Mouse (Mus musculus): ENCODE measurements at regions not wholly inside any gene's neighbourhood (a gene's known extent, or its start where the extent isn't known, plus 50 kb on each side); places are given as distances from the start of the nearest gene placed in this dataset.

DNA sequence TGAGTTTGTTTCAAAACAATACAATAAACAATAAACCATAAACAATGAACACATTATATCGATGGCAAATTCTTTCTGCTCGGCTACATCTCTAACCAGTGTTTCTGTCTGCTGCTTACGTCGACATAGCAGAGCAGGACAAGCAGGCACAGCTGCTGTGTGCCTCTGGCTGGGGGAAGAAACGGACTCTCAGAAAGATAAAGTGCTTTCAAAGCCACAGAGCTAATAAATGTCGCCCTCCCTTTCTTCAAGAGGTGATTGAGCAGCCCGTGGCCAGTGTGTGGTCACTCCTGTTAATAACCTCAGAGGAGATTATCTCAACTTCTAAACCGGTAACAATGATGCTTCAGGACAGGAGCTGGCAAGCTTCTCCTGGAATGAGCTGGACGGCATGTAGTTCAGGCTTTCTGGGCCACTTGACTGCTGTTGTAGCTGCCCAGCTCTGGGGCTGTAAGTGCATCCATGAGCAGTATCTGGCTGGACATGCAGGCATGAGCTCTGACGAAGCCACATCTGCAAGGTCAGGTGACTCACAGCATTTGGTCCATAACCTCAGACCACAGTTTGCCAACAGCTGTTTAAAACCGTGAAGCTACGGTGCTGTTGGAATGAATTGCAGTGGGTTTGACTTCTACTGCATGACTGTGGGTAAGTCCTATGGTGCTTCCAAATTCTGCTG, 55.6 kb downstream of the Evx1 start:
- DNase-seq (ENCODE audit: low spot score in 2 of 2): no peak

DNA sequence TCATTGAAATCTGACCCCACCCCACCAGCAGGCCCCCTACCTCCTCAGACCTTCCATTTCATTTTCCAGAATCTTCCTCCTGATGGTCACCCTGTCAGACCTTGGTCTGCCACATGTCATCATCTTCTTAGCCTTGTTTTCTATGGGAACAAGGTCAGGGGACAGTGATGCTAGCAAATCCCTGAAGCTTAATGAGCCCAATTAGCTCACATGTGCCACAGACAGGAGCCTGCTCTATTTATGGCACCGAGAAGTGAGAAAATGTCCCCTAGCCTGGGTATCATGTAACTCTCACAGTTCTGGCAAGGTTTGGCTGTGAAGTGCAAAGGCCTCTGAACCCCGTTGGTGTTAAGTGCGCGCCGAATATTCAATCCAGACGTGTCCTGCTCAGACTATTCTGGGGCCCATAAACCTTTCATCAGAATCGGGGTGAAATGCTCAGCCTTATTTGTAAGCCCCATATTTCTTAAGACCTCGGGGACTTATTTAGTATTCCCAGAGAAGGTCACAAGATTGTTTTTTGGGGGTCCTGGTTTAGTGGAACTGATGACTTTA, 57.6 kb downstream of the Evx1 start:
- DNase-seq (ENCODE audit: low spot score in 2 of 2): no peak

DNA sequence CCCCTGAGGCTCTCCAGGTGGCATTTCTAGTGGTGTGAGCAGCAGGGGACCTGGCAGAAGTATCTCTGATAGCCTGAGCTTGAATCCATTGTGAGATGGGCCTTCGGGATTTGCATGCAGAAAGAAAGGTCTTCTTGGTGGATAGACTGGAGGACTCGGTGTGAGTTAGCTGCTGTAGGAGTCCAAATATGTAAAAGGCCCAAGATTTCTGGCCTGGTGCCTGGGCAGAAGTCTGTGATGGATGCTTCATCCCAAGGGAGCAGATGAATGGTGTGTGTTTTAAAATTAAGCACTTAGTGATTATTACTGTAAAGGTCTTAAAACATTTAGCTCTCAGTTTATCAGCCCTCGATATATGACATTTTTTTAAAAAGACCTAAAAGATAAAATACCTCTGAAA, 65.8 kb downstream of the Evx1 start:
- DNase-seq (ENCODE audit: low spot score in 2 of 2): no peak

DNA sequence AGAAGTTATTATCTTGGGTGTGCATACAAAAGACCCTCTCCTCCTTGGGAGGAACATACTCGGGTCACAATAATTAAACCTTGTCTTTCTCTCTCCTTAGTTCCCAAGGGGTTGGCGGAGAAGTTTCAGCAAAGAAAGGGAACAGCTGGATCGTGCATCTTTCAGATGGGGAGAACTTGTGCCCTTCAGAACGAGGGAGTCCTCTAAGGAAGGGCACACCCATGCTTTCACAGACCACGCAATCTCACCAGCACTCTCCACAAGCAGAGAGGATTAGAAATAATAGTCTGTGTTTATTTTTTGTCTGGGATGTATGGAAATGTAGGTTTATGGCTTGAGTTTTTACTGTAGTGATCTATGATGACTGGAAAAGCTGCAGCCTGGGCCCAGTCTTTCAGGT, 66.3 kb downstream of the Evx1 start:
- no peak for DNase-seq (ENCODE audit: low spot score in 2 of 2)

DNA sequence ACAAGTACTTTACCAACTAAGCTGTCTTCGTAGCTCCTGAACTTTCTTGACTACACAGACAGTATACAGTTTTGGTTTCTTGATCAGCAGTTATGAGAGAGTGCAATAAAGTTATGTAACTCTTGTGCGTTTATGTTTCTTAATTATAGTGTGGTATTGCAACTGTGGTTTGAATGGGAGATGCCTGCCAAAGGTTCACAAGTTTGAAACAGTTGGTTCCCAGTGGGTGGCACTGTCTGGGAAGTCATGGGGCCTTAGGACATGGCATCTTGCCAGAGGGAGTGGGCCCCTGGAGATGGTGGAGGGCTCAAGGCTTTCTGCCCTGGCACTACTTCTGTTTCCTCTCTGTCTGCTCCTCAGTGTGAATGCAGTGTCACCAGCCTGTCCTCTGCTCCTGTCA, 71.7 kb downstream of the Evx1 start:
- DNase-seq (ENCODE audit: low spot score in 2 of 2): no peak

DNA sequence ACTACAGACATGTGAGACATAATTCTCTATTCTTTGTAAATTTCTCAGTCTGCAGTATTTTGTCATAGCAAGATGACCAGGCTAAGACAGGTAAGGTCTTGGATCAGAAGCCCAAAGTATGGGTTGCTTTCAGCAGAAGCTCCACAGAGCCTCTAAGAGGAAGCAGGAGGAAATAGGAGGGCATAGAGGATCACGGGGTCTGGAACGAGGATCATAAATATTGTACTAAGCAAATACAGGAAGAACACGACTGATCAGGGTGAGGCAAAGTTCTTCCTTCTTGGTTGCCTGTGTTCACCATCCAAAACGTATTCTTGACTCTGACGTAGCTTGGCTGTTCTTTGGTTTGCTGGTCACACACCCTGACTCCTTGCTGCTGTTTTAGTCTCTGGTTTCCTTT, 88.1 kb downstream of the Evx1 start:
- no peak for DNase-seq (ENCODE audit: low spot score in 2 of 2)

DNA sequence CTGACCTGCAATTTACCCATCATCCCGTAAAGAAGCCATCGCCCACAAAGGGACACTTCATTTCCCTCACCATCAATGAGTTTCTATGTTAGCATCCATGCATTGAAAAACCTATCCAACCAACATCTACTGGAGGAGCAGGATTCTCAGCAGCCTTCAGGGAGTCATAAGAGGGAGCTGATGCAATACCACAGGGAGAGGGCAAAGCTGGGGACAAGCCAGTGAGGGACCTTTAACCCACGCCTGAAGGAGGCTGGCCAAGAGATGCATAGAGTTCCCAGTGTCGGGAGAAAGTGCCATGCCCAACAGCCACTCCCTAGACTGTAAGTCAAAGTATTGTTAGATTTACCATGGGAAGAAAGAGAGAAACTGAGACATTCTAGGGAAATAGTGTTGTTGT, 96.7 kb downstream of the Evx1 start:
- peak in 1 of 2 experiments; percentile 57 for DNase-seq (ENCODE audit: low spot score in 2 of 2)

DNA sequence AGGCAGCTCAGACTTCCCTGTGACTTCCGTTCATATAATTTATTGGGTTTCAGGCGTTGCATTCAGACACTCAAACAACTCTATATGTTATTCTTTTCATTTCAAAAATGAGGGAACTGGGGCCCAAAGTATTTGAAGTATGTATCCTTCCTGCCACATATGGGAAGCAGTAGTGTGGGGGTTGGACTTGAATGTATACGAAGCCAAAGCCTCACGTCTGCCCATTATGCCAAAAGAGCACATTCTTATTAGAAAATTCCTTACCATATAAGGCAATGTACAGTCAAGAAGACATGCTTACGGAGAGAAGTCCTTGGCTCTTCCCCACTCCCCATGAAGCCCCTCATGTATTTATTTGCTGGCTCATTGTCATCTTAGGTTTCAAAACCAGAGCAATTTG, 97.4 kb downstream of the Evx1 start:
- DNase-seq (ENCODE audit: low spot score in 2 of 2): no peak

DNA sequence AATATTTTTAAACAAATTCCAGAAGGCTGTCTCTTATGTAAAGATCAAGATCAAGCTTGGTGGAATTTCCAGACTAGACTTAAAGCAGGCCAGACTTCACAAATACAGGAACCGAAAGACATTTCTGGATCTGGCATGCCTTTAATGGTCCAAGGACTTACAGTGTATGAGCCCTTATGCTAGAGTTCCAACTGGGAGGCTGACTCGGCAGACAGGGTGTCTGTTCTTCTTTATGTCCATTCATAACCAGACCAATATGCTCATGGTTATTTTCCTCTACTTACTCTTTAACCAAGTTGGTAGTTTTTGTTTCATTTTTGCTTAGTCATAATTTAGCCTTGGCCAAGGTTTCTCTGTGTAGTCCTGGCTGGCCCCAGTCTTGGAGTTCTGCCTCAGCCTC, 98.0 kb downstream of the Evx1 start:
- no peak for DNase-seq (ENCODE audit: low spot score in 2 of 2)

DNA sequence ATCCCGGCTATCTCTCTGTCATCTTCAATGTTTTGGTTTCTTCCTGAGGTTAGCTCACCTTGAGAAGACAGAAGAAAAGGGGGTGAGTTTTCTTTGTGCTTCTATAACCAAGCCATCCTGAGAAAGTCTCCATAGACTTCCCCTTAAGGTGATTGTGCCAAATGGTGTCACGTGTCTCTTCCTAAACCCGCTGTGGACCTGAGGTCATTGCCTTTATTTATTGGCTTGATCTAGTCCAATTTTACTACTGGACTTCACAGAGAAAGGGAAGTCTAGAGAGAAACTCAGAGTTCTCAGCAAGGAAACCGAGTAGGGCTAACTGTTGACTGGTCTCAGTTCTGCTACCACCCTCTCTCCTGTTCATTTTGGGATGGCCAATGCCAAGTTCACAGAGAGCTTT, 100.3 kb downstream of the Evx1 start:
- DNase-seq (ENCODE audit: low spot score in 2 of 2): no peak

DNA sequence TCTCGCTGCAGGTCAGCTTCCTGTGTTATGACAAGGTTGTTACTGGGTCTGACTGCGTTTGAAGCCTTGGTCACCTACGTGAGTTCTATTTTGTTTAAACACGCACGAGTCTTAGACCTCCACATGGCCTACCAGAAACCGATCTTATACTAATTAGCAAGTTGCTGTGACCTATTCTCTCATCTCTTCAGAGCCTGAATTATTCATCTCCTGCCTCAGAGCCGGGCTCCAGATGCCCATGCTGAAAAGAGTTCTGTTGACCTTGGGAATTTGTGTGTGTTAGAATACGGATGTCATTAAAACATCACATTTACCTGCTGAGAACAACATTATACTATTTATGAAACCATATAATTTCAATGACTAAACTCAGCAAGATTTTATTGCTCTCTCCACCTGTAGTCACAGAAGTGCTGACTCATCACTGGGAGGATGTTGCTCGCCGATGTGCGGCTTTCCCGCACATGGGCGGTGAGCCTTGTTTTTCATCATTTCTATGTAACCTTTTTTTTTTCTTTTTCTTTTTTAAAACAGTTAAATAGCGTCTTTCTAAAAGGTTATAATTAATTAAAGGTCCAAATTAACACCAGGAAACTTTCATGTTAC, 102.1 kb downstream of the Evx1 start:
- DNase-seq (ENCODE audit: low spot score in 2 of 2): no peak

DNA sequence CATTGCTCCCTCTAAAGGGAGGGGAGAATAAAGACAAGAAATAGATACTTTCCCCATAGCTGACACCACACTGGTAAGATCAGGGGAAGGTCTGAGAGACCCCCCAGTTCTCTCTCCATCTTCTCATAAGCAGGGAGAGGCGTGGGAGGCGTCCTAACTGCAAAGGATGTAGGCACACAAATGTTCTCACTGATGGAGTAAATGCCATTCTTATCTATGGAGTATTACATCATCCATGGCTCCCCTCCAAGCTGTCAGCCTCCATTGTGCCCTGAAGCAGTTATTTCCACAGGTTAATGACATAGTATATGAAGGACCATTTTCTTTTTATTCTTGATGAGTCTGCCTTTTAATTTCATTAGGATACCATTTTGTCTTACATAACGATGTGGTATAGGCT, 103.2 kb downstream of the Evx1 start:
- no peak for DNase-seq (ENCODE audit: low spot score in 2 of 2)

DNA sequence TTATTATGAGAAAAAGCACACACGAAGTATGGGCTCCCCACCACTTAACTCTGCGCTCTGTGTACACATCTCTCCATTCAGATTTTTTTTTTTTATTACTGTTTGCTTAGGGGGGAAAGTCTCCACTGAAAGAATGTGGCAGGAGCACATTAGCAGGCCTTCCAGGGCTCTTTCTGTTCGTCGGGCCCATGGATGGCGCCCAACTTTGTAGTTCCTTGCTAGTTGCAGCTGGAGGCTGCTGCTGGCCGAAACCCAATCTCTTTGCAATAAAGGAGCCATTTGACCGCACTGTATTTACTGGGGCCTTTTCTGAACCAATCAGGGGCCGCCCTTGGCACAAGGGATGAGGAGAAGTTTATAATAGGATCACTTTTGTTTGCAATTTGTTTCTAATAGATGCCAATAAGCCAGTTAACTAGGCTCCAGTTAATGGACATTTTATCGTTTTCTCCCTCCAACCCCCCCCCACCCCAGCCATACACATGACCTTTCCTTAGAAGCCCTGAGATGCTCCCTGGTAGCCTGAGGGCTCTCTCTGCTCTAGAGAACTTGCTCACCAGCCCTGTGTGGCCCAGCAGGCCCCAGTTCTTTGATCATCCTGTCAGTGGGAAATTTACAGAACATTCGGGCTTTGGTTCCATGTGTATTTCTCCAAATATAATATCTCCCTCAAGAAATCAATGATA, 104.3 kb downstream of the Evx1 start:
- DNase-seq (ENCODE audit: low spot score in 2 of 2): peak; percentile 30 to 56

DNA sequence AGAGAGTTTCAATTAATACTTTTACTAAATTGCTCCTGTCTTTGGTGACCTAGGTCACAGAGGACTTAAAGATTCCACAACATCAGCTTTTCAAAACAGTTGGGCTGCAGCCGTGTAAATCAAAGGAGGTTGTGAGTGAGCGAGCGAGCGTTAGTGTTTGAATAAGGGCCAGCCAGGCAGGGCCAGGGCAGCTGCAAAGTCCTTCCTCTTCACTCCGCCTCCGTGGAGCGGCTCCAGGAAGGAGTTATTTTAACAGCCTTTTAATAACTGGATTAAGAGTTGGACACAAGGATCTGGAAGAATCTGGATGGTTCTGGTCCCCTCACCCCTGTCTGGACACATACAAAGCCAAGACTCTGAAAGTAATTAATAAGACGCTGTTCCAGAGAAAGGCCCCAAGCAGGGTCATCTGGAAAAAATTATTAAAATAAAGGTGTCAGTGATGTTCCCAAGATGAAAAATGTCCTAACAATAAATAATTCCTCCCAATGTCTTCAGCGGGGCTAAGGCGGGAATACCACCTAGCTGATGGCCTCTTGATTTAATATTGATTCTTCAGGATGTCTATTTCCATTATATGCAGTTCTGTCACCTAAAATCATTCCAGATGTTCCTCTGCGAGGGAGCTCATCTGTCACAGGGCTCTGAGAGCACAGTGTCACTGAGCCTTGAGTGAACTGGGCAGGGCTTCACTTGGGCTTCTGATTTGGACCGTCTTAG, 105.3 kb downstream of the Evx1 start:
- peak in 1 of 2 experiments; percentile 68 for DNase-seq (ENCODE audit: low spot score in 2 of 2)

DNA sequence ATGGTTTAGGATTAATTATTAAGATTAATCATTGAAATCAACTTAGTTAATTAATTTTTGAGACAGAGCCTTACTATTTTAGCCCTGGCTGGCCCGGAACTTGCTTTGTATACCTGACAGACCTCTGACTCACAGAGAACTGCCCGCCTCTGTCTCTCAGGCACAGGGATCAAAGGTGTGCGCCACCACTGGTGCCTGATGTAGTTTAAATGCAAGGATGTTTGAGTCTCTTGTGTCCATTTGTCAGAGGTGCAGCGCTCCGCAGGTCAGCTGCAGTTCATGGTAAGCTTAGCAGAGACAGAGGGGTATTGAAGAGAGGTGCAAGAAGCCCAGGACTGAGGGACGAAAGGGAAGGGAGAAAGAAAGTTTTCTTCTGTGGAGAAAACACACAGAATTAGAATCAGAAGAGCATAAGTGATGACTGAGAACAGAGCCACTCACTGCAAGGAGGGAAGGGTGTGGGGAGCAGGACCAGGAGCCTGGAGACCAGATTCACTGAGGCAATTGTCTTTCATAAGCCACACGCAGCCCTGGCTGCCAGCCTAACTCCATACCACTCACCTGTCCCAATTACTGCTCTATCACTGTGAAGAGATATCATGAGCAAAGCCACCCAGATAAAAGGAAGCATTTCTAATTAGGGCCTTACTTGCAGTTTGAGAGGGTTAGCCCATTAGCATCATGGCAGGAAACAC, 107.1 kb downstream of the Evx1 start:
- no peak for DNase-seq (ENCODE audit: low spot score in 2 of 2)

DNA sequence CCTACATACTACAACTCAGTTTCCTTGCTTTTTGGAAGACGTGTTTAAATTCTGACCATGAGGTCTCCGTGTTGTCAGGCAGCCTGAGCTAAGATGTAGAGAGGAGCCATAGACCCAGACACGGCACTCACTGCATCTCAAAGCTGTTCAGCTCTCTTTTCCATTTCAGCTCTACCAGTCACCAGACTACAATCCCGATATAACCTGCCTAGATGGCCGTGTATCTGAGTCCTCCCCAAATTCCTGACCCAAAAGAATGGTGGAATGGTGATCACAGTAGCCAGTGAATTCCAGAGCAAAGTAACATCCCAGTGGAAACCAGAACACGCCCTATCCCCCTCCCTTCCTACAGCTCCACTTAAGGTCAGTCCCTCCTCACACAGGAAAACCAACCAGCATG, 108.5 kb downstream of the Evx1 start:
- no peak for DNase-seq (ENCODE audit: low spot score in 2 of 2)

DNA sequence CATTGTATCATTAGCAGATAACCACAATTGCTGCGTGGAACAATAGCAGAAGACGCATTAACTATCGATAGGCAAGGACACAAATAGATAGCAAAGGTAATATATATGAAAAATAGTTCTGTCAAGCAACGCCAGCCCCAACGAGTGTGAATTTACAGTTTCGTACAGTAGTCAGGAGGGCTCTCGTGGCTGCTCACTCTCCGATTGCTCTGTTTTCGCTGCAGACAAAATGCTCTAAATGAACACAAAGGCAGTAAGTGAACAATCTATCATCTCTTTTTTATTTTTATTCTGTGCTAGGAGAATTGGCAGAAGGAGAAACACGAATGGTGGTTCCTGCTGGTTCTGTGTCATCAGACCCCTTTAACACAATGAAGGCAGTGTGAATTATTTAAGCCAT, 109.4 kb downstream of the Evx1 start:
- no peak for DNase-seq (ENCODE audit: low spot score in 2 of 2)

DNA sequence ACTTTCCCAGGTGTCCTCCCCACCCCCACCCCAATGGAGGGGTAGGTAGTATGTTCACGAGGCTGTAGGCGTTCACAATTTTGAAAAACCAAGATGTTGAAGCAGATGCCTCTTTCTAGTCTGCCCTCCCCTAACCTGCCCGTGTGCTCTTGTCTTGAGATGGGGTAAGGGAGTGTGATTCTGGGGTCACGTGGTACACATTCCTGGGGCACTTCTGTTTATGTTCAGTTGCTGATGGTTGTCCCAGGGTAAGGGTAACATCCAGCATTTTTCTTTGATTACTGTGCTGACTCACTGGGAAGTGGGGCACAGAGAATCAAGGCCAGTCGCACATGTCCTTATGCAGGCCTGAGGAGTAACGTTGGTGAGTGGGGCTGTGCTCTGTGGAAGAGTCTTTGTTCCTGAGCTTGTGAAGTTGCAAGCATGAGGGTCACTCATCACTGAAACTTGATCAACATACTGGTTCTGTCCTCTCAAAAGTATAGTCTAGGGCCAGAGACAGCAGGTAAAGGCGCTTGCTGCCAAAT, 110.3 kb downstream of the Evx1 start:
- no peak for DNase-seq (ENCODE audit: low spot score in 2 of 2)

DNA sequence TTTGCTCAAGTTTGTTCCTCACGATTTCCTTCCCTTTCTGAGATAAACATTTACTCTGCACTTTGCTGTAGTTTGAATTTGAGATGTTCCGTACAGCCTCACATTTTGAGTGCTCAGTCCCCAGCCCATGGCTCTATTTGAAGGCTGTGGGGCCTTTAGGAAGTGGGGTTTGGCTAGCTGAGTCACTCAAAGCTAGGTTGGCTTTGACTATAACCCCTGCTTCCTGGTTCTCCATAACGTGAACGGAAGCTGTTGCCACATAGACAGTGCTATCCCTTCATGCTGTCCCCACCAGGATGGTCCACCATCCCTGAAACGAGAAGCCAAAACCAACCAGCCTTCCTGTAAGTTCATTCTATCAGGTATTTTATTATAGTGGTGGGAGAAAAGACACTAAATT, 111.1 kb downstream of the Evx1 start:
- no peak for DNase-seq (ENCODE audit: low spot score in 2 of 2)

DNA sequence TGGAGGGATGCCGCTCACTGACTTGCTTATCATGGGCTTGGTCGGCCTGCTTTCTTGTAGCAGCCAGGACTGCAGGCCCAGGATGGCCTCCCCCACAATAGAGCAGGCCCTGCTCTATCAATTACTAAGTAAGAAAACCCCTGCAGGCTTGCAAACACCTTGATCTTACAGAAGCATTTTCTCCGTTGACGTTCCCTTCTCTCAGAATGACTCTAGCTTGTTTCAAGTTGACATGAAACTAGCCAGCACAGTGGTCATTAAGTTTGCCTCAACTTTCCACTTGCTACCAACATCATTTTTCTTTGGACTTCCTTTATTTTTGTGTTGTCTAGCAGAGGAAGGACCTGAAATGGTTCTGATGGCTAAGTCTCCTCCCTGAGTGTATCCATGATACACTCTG, 111.8 kb downstream of the Evx1 start:
- no peak for DNase-seq (ENCODE audit: low spot score in 2 of 2)

DNA sequence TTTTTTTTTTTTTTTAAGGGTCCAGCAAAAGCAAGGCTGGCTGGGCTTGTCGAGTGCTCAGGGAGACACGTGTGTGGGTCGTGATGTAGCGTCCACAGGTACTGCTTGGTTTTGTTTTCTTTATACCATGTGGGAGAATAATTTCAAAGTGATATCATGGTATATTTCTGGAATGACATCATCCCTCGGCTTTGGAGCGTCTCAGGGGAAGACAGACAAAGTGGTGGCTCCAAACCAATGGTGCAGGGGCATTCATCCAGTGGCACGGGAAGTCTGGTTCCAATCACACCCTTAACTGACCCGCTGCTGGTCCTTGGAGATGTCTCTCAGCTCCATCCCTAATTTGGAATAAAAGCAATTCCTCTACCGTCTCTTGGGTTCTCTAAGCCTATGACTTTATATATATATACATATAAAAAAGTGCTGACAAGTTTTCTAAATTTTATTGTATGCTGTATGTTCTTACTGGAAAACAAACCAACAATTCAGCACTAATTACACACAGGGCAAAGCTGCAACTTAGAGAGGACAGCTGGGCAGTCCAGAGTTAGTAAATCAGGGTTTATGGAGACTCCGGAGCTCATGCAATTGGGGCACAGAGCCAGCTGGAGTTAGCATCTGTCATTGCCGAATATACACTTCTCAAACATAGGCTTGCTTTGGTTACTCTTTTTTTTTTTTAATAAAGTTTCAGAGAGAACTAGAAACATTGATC, 115.3 kb downstream of the Evx1 start:
- DNase-seq (ENCODE audit: low spot score in 2 of 2): no peak
